Mouse (Mus musculus) mature B cell (primary cell): ENCODE data around the gene Dnajb7.
"Not testable (repeated sequence)": the region's sequence is repeated elsewhere in the genome, so short reads cannot be mapped to it uniquely, and the experiment has no call there.

Experiments
- in situ Hi-C: fragments of 300-500 bp; cut with MboI; formaldehyde crosslinking; loops from 2 replicates; pipeline ENCODE4 v1.14.3; 2019

Gene Dnajb7

DNA sequence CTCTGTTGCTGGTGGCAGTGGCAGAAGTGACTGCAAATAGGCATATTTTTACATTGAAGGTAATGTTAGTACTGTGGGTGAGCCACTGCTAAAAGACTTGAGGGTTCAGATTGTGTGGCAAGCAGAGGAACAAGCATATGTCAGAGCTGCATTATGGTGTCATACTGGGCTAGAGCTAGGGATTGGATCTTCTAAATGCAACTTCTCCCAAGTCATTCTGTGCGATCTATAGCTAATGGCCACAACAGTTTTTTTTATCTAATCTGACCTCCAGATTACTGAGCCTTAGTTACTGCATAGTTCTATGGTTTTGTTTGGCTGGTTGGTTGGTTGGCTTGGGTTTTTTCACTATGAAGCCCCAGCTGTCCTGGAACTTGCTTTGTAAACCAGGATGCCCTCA is at the start of gene Dnajb7:
Dnajb7 (minus strand) TSS at position 101 of the 400 bp plus-strand sequence.
- in situ Hi-C loops = no loop called here

DNA sequence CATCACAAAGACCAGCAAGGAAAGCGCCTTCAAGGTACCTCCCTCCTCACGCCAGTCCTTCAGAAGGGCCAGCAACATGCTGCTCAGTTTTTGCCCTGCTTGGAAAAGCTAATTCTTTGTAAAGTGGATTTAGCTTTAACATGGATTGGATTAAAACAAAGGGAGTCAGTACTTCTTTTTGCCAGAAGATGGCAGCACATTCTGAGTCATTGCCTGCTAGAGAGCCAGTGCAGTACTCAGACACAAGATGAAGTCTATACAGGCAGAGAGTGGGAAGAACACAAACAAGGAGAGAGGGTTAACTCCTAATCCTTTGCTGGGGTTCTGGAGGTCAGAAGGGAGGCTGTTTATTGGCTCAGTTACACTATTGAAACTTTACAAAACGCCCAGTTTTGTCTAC is 40.4 kb upstream of the Dnajb7 start:
- in situ Hi-C loops = no loop called here

DNA sequence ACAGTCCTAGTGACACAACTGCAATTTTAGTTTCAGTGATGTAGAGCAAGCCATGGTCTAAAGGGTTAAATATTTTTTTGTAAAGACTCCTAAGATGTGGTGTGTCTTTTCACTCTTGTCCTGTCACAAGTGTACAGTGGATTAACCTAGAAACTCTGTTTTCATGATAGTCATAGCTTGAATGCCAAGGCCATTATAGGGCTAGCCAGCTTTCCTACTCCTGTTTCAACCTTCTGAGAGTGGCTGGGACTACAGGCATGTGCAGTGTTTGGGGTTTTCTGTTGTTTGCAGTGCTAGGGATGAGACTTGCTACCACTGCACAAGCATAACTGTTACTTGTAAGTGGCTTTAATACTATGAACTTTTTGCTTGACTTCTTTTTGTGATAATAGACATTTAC is 31.1 kb upstream of the Dnajb7 start:
- in situ Hi-C loops = no loop called here

DNA sequence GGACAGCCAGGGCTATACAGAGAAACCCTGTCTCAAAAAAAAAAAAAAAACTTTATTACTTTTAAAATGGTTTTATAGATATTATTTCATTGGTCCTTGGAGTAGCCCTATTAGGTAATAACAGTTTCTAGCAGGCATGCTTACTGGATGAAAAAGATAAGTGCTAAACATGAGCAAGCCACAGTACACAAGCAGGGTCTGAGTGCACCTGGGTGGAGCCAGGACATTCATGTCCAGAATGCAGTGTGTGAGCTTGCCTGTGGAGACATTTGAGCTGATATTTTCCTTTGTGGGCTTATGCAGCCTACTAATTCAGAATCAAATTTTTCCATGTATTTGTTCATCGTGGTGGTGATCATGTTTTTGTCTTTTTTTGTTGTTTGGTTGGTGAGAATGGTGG is 30.2 kb upstream of the Dnajb7 start:
- in situ Hi-C loops = no loop called here

DNA sequence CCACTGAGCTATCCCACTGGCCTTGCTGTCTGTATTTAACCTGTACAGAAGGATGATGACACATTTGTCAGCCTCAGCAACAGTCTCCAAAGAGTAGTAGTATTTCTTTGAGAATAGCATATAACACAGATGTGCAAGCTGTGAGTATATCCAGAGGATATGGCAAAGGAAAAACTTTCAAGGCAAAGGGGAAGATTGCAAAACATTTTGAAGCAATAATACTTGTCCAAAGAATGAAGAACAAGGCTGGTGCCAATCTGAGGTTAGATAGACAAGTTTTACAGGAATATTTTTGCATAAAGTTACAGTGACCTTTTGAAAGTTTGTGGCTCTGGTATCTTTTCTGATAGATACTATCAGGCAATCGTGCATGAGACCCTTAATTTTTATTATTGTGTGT is 23.1 kb upstream of the Dnajb7 start:
- in situ Hi-C loops = no loop called here

DNA sequence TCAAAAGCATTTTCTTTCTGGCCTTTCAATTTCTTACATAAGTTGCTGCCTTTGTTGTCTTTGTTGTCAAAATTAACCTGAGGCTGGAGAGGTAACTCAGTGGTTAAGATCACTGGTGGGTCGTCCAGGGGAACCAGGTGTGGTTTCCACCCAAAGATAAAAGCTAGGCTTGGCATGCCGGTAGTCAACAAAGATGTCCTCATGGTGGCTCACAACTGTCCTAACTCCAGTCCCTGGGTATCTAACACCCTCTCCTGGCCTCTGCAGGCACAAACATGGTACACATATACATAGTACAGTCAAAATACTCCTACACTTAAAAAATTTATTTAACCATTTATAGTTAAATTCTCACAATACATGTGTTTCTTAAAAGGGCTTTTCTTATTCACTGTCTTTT is 19.8 kb upstream of the Dnajb7 start:
- in situ Hi-C loops = no loop called here

DNA sequence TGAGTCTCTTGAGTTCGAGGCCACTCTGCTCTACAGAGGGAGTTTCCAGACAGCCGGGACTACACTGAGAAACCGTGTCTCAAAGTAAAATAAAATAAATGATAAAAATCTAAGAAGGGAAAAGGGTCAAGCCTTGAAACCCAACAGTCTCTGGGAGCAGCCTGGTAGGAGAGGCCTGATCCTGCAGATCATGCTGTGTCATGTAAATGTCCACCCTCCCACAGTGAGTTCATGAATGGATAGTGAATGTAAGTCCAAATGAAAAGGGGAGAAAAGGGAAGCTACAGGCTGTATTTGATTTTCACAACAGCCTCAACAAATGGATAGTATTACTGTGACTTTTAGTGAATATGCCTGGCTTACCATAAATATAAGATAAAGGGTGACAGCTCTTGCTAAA is 17.2 kb upstream of the Dnajb7 start:
- in situ Hi-C loops = no loop called here

DNA sequence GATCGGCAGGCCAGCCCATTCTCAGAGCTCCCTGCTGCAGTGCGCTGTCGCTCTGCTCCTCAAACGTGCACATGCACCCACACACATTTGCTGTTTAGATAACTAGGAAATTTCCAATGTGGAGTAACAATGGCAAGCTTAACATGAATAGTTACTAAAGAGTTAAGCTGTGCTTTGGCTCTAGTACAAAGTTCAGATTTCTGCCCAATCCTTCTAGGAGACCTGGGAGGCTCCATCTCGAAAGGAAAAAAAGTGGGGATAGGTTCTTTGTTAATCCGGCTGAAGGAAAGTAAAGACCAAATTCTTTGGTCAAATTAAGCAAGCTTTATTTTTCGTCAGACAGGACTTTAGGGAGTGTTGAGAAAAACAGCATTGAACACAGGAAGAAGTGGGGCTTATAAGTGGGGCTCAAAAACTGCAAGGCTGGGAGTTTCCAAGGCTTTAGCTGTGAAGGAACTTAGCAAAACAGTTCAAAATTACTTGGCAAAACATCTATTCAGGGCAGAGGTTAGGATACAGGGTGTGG is 14.1 kb upstream of the Dnajb7 start:
- in situ Hi-C loops = no loop called here

DNA sequence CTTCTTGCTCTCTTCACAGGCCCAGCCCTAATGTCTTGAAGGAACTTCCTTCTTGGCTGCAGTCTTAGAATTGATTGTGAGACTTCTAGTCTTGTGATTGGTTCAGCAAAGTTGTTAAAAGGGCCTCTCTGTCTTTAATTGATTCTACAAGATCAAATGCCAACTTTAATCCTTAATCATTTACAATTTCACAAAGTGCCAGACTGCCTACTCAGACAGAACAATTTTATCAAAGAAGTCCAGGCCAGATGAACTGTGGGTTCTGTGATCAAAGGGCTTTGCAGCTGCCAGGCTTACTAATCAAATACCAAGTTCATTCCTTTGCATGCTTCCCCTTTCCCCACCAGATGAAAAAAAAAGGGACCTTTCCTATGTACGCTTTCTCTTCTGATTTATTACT is 13.4 kb upstream of the Dnajb7 start:
- in situ Hi-C loops = no loop called here

DNA sequence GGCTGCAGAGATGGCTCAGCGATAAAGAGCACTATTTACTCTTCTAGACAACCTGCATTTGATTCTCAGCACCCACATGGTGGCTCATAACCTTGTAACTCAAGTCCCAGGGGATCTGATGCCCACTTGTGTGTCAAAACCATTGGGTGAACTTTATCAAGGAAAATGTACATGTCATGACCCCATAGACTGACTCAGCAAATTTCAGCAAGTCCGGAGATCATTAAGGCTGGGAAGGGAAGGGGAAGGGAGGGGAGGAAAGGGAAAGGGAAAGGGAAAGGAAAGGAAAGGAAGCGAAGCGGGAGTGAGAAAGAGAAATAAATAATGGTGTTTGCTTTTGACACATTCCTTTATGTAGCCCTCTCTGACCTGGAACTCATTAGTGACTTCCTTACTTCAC is 10.0 kb upstream of the Dnajb7 start:
- in situ Hi-C loops = no loop called here

DNA sequence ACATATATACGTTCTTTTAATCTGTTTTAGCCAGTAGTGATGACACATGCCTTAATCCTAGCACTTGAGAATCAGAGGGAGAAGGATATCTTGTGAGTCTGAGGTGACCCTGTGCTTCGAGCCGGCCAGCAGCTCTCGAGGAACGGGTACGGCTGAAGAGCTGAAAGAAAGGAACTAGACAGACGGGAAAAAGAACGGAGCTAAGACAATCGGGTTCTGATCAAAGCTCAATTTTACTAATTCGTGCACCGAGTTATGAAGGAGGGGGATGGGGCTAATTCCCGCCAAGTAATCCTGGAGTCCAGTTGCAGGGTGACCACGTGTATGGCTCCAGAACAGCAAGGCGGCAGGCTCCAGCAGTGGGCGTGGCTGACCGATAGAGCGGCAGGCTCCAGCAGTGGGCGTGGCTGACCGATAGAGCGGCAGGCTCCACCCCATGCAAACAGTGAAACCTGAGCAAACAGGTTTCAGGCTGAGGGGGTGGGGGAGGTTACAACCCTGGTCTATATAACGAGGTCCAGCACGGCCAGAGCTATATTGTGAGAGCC is 8.7 kb upstream of the Dnajb7 start:
- in situ Hi-C loops = not testable (repeated sequence)

DNA sequence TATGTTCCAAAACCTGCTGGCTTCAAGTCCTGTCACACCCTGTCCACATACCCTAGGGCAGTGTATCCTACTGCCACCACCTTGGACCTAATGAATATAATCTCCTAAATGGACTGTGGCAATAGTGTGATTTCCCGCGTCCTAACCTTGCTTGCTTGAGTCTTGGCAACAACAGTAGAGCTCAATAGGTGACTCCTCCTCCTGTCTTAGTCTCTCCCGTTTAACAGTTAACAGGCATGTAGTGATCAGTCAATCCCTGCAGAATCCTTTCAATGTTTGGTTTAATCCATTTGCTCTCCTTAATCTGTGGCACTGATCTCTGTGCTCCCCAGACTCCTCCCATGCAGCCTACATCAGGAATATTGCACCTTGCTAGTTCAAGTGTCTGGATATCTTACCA is 3.1 kb downstream of the Dnajb7 start:
- in situ Hi-C loops = no loop called here

DNA sequence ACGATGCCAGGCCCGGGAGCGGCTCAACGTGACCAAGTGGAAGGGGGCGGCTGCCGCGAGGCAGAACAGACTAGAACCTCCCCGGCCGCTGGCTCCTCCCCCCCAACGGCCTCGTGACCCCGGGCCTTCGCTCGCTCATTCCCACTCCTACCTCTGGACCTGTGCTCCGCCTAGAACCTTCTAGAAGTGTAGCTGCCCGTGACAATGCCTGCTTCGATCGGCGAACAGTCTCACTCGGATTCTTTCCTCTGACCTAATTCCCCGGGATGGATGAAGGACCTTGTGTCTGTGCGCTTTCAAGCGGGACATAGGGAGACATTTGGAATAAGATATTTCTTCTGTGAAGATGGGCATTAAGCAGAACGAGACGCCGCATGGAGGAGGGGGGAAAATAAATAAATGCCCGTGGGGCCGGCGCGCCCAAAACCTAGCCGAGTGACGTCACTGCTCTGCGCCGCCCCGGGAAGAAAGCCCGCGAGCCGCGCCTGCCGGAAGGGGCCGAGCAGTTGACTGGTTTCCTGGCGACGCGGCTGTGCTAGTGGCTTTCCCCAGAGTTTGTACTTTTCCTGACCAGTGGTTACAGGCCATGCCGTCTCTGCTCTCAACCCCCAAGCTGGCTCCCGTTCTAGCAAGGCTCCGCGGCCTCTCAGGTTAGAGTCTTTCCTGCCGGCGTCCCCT is 8.3 kb downstream of the Dnajb7 start, which contains the start of the genes St13 and Xpnpep3:
St13 (minus strand) TSS at position 440 of the 678 bp plus-strand sequence.
Xpnpep3 (plus strand) TSS at position 501 of the 678 bp plus-strand sequence.
- in situ Hi-C loops = no loop called here

DNA sequence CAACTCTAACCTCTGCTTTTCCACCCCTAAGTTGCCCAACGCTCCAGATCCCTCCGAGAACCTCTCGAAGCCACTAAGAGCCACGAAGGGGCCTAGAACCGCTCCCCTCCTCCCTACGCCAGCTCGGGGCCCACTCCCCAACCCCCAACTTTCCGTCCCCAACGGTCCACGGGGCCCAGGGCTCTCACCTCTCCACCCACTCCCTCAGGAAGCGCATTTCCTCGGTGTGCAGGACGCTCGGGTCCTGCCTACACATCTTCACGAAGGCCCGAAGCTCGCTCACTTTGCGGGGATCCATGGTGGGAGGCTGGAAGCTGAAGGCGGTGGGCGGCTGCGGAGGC is 8.8 kb downstream of the Dnajb7 start:
- in situ Hi-C loops = no loop called here

DNA sequence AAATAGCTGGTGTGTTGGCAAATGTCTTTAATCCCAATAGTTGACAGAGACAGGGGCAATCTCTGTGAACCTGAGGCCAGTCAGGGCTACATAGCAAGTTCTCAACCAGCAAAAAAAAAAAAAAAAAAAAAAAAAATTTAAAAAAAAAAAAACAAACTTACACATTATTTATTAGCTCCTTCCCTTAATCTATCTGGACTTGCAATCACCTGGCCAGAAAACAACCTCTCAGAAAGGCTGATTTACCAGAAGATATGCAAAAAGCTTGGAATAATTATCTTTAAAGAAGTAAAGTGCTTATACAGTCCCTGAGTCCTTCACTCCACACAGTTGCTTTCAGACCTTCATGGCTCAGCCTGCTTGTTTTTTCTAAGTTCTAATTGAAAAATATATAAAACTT is 9.9 kb downstream of the Dnajb7 start:
- in situ Hi-C loops = no loop called here

DNA sequence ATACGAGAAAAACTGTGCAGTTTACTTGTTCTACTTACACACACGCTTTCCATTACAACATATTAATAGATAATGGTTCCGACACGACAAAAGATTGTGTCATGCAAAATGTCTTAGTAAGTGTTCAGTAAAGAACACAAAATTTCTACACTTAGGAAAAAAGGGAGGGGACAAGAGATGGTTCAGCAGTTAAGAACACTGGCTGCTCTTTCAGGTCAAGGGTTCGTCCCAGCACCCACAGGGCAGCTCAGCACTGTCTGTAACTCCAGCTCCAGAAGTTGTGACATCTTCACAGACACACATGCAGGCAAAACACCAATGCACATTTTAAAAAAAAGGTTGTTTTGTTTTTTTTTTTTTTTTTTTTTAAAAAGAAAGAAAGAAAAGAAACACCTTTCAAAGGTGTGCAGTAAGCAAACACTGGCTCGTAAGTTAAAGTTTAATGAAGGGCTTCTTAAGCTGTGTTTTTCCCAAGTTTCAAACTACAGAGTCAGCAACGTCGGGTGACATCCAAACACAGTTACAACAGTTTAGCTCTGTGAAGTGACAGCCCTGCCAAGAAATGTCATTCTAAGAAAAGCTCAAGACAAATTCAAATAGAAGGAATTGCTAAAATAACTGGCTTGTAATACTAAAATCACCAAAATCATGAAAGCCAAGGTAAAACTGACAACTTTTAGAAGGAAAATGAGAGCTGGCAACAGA is 13.7 kb downstream of the Dnajb7 start:
- in situ Hi-C loops = no loop called here

DNA sequence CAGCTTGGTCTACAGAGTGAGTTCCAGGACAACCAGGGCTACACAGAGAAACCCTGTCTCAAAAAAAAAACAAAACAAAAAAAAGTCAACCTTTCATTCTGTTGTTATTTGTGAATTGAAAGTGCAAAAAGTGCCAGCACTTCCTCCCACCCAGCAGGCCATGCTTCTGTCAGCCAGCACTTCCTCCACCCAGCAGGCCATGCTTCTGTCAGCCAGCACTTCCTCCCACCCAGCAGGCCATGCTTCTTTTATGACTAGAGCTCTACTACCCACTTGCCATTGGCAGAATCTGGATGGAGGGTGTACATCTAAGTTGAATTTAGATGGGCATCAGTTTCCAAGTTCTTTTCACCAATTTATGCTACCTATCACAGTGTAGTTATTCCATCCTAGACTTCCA is 15.1 kb downstream of the Dnajb7 start:
- in situ Hi-C loops = no loop called here

DNA sequence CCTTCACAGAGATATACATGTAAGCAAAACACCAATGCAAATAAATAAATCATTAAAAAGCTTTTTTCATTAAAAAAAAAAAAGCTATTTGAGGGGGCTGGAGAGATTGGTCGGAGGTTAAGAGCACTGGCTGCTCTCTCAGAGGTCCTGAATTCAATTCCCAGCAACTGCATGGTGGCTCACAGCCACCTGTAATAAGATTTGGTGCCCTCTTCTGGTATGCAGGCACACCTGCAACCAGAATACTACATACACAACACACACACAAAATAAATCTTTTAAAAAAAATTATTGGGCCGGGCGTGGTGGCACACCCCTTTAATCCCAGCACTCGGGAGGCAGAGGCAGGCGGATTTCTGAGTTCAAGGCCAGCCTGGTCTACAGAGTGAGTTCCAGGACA is 21.8 kb downstream of the Dnajb7 start:
- in situ Hi-C loops = no loop called here

DNA sequence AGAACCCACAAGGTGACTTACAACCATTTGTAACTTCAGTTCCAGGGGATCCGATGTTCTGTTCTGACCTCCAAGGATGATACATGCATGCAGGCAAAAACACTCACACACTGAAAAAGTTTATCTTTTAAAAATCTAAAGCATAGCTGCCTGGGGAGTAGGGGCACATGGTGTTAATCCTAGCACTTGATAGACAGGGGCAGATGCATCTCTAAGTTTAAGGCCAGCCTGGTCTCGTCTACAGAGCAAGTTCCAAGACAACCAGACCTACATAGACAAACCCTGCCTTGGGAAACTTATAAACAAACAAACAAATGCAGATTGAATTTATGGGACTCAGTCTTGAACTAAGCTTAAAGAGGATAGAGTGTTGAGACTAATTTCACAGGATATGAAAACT is 29.3 kb downstream of the Dnajb7 start:
- in situ Hi-C loops = no loop called here

DNA sequence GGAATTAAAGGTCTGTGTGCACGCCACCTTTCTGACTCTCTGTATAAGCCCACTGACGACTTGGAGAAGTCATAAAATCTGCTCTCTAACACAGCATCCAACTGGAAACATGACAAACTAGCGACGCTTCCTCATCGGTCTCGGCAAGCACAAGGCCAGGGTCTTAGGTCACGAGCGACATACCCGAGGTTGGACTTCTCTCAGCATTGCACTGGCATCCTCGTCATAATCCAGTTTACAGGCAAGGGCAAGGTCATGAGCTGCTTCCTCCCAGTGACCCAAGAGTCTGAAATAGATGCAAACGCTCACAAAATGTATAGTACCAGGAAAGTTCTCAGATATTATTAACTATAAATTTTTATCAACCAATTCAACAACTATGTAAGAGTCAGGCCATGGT is 33.5 kb downstream of the Dnajb7 start:
- in situ Hi-C loops = no loop called here

DNA sequence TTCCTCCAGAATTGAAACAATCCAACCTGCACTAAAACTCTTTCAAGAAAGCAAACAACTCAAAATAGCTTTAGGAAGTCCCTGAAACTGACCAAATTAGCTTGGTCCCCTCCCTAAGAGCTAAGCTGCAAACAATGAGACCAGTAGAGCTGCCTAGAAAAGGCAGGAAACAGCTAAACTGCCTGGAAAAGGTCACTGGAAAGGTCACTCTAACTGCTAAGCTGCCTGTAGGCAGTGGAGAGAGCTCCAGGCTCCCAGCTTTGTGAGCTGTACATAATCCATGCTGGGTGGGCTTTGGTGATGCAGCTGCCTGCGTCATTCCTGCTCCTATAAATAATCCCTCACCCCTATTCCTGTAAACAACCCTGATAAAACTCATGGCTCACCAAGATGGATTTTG is 37.7 kb downstream of the Dnajb7 start:
- in situ Hi-C loops = no loop called here

DNA sequence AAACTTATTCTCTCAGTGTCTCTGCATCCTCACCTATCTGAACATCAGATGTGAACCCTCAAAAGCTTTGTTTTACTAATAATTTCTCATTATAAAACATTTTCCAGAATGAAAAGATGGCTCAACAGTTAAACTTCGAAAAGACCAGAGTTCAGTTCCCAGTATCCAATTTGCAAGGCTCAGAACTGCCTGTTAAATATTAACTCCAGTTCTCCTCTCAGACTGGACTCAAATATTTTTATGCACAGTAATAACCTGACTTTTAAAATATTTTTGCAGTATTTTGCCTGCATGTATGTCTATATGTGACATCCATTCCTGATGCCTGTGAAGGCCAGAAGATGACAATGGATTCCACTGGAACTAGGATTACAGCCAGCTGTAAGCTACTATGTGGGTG is 39.5 kb downstream of the Dnajb7 start:
- in situ Hi-C loops = no loop called here

DNA sequence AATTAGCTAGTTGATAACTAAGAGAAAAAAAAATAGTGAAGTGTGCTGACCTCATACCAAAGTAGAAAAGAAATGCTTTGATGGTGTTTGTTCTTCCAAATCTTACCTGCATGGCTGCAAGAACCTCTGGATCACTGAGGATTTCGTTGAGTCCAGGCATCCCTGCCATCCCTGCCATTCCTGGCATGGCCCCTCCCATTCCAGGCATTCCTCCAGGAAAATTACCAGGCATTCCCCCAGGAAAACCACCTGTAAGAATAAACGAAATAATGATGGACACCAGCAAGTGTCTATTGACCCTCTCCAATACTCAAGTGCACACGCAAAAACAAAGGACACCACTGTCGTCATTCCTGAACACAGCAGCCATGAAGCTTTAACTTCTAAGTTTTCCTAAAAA is 41.9 kb downstream of the Dnajb7 start:
- in situ Hi-C loops = no loop called here
